Mouse (Mus musculus) lung, postnatal 4 days (tissue): ENCODE measurements around the gene Ugdh.

Source experiments
- DNase-seq, 2 experiments: peaks; one replicate each; pipeline ENCODE4 v3.0.0; 2021

The Ugdh gene

DNA sequence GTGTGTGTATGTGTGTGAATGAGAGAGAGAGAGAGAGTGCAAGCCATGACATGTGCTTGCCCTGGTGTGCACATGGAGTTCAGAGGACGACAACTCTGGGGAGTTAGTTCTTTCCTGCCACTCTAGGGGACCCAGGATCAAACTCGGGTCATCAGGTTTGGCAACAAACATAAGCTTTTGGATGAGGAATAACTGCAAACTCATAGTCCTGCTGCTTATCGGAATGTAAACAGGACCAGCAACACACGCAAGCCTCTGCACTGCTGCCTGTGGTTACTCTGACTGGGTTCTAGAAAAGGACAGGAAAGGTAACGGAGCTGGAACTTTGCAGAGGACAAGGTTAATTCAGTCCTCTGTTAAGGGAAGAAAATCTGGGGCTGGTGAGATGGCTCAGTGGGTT is 10.5 kb downstream of the Ugdh start:
- DNase-seq: no peak

DNA sequence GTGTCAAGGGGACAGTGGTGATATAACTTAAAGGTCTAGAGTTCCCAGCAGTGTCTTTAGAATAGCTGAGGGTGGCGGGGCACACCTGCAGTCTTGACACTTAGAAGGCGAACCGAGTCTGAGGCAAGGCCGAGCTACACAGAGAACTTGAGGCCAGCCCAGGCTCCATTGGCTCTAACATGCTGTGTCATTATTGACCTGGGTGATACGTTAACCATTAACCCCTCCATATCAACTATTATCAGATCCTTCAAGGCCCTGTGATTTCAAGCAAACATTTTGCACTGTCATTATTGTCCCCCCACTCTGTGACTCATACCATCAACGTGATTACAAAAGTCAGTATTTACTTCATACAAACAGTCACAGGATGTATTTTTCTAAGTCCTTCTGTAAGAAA is 11.5 kb downstream of the Ugdh start:
- DNase-seq: no peak

DNA sequence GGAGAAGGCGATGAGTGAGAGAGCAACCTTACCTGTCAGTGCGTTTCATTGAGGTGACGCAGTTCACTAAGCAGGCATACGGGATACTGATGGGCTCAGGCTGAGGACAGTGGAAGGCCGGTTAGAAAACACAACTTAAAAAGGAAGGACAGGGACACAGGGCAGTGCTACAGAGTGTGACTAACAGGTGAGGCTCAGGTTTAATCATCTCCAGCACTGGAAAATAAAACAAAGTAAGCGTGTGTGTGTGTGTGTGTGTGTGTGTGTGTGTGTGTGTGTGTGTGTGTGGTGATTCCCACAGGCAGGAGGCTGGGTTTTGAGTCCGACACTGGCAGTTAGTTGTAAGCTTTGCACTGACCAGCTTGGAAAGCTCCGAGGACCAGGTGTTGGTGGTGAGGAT is 12.9 kb downstream of the Ugdh start:
- no peak for DNase-seq

DNA sequence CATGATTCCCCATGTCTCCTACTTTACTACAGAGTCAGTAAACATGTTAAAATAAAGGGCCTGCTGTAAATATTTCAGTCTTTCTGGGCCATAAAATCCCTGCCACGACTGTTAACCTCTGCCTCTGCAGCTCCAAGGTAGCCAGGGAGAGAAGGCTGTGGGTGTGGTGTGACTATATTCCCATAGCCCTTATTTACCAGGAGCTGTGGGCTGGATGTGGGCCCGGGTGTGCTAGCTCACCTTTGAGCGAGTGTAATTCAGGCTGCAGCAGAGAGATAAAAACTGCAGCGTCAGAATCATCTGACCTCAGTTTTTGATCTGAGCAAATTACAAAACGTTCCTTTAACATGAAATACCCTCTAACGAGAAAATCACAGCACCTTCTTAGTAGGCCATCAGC is 14.9 kb downstream of the Ugdh start:
- peak in 1 of 2 experiments; percentile 7 for DNase-seq

DNA sequence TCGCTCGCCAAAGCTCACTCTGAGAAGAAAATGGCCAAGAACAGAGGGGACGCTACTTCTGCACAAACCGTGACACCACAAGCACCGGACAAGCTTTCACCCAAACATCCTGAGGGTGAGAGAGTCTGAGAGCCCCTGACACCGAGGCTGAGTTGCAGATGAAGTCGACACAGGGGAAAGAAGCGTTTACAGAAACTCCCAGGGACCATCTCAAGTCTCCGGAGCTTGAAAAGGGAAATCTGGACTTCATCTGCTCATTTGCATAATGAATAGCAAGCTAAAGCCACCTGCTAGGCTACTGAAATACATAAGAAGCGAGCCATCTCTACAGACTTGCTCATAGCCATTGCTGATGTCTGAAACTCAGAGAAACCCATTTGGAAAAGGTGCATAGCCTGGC is 16.6 kb downstream of the Ugdh start:
- DNase-seq: no peak

DNA sequence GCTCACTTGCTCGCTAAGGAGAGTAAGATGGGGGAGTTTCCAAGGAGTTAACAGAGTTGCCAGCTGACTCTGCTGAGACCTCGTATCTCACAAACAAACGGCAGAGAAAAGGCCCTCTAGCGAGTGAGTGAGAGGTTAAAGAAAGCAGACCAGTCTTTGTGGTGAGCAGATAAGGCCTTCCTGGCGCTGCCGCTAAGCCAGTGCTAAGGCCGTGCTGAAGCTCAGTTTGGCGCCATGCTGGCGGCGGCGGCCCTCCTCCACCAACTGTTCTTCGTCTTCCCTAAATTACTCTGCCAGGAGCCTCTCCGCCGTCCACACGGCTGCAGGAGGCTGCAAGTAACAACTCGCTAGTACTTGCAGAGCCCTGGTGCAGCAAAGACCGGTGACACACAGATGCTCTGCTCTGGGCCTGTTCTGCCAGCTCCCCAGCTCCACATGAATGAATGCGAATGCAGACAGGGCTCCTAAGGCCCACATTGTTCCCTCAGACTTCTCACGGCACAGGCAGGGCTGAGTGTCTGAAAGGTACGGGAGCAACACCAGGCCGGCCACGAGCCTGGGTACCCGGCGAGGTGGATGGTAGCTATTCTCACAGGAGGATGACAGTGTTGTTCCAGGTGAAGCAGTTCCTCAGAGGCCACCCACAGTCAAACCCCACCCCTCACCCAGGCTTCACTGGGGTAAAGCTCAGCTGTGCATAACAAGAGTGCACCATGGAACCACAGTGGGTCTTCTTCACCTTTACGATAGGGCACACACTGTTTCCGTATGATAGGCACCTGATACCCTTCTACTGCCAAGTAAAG is 19.9 kb downstream of the Ugdh start:
- DNase-seq: peak in 1 of 2 experiments; percentile 37

DNA sequence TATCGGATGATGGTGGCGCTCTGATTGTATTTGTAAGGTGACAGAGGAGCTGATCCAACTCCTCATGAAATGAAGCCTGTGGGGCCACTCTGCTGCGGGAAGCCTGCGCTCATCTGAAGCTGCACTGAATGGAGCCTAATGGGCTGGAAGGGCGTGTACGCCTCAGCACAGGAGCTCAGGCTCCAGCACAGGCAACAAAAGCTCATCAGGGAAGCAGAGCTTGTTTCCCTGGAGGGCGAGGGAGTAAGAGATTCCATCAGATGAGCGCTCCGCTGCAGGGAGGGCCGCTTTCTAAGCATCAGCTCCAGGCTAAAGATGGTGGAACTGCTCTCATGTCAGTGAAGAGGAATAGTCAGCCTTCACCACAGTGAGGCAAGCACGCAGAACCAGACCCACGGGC is 27.8 kb downstream of the Ugdh start:
- DNase-seq: no peak

DNA sequence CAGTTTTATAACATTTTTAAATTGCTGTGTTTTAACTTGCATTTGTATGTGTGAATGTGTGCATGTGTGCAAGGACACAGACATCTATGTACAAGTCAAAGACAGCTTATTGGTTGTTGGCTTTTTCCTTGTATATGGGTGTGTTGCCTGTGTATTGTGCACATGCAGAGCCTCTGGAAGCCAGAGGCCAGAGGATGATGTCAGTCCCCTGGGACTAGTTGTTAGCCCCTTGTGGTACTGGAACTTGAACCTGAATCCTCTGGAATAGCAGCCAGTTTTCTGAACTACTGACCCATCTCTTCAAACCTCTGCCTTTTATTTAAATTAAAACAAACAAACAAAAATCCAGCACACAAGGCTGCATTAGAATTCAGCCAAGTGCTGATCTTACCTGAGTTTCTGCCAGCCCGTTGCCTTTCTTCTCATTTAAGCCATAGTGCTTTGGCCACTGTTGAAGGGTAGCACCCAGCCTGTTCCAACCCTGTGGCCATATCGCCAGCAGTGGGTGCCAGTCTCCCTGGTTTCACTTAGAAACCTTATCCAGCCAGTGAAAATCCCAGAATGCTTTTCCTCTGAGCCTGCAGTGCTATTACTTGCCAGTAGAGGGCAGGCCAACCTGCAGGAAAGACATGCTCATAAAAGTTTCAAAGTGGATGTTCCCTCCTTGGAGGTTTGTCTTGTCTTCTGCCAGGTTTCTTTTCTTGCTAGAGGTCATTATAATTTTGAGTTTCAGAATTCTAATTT is 34.3 kb downstream of the Ugdh start:
- peak; percentile 77 to 89 for DNase-seq

DNA sequence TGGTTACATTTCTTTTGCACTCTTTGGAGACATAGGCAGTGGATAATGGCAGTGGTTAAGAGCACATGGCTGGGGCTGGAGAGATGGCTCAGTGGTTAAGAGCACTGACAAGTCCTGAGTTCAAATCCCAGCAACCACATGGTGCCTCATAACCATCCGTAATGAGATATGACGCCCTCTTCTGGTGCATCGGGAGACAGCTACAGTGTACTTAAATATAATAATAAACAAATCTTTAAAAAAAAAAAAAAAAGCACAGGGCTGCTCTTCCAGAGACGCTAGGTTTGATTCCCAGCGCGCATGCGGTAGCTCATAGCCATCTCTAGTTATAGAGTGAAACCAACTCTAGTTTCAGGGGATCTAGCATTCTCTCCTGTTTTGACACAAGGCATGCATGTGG is 41.3 kb downstream of the Ugdh start:
- no peak for DNase-seq

DNA sequence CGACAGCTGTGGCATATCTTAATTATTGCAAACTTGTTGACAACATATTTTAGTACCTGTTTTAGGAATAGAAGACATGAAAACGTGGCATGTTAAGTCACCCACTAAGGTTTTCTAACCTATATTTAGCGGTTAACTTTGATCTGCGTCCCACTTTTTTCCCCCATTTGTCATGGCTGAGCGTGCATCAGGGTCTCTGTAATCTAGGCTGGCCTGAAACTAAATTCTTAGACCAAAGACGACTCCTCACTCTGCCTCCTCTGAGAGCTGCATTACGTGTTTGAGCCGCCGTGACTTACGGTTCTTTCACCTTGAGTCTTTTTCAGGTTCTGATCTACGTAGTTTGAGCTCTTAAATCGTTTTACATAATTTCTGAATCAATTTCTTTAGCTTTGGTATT is 44.0 kb downstream of the Ugdh start:
- peak in 1 of 2 experiments; percentile 6 for DNase-seq

DNA sequence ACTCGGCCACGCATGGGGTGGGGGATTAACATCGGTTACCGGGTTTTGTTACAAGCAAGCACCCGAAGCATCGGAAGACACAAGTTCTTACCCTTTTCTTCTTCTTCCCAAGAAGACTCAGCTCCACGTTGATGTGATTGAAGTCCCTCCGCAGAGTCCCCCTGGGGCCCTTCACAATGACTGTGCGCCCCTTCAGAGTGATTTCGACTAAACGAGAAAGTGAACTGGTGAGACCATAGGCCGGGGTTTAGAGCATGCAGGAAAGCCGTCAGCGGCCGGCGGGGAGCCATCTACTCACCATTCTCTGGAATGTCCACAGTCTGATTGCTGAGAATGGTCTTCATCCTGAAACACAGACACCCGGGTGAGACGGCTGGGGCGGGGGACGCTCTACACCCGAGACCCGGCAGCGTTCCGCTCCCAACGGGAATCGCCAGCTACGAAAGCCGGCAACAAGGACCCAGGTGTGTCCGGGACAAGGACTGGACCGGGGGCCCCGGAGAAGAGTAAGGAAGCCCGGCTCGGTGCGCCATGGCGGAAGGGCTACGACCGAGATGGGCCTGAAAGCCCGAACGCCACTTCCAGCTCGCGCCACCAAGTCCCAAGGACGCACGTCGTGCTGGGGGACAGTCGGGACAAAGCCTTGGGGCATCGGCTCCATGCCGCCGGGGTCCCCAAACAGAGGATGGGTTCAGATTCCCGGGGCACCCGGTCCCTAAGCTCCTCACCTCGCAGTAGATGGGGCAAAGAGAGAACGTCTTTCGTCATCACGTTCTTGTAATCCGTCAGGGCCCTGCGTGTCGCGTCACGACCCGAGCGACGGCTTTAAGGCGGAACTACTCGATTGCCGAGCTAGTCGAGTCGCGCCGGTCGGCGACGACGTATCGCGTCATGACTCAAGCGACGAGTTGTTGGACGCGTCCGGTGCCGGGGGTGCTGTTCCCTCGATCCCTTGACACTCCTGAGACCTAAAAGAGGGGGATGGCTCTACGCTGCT is 44.8 kb downstream of the Ugdh start, which contains the start of the genes Rpl9 and Lias:
TSS of gene Rpl9 (minus strand) at position 797 of the 997 bp plus-strand sequence.
TSS of gene Lias (plus strand) at position 850 of the 997 bp plus-strand sequence.
- peak; percentile 99 for DNase-seq

DNA sequence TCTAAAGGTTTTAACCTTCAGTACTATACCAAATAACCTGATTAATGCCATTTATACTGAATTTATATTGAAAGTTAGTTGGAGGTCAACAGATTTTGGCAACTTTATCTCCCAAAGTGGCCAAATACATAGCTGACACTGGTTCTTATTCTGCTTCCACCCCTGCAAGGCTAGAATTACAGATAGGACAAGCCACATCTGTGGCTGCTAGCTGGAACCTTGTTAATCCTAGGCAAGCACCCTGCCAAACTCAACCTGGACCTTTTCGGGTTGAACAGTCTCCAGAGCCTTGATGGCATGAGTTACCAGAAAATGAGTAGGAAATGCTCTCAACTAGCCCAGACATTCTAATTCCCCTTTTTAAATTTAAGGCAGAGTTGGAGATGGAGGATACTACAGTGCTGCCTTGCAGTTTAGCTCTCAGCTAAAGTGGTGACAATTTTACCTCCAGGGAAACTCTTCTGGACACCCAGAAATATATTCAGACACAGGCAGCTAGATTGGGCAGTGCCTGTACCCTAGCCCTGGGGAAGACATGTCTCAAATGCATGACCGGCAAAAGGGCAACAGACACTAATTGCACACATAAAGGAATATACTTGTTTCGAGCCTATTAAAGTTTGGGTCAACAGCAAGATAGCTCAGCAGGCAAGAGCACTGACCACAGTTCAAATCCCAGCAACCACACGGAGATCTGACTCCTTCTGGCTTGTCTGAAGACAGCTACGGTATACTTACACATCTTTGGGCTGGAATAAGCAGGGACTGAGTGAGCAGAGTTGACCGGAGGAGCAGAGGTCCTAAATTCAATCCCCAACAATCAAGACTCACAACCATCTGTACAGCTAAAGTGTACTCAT is 48.5 kb downstream of the Ugdh start:
- DNase-seq: no peak

DNA sequence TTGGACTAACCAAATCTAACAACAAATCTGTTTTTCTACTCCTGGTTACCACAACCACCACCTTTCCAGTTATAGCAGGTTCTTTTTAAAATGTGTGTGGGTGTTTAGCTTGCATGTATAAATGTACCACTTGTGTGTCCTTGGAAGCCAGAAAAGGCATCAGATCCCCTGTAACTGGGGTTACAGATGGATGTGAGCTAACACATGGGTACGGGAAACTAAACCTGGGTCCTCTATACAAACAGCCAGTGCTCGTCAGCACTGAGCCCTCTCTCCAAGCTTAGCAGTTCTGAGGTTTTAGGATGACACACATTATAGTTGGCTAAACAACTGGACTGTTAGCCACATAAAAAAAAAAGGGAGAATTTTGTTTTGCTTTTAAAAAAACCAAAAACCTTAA is 50.0 kb downstream of the Ugdh start:
- no peak for DNase-seq

DNA sequence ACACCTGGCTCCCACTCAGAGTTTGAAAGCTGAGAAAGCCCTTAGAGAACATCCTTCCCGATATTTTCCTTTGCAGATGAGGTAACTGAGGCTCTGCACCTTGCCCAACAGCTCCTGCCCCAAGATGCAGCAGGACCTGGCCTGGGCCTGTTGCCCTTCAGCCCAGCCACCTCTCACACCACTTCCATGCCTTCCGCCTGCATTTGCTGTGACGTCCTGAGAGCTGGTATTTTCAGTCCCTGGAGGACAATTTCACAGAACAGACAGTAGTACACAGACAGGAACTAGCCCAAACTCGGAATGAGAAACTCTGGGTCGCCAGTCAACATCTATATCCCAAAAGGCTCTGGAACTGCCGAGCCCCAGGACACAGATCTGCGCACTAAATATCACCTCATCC is 61.0 kb downstream of the Ugdh start:
- DNase-seq: no peak

DNA sequence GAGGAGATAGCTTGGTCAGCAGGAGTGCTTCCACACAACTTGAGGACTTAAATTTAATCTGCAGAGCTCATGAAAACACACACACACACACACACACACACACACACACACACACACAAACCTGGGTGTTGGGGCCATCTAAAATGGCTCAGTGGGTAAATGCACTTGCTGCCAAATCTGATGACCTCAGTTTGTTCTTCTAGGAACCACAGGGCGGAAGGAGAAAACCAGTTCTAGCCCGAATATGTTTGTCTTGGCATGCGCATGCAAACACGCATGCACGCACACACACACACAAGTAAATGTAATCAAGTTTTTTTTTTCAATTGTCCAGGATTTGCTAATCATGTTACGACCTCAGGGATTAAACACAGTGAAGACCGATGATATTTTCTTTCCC is 64.2 kb downstream of the Ugdh start:
- DNase-seq: no peak

DNA sequence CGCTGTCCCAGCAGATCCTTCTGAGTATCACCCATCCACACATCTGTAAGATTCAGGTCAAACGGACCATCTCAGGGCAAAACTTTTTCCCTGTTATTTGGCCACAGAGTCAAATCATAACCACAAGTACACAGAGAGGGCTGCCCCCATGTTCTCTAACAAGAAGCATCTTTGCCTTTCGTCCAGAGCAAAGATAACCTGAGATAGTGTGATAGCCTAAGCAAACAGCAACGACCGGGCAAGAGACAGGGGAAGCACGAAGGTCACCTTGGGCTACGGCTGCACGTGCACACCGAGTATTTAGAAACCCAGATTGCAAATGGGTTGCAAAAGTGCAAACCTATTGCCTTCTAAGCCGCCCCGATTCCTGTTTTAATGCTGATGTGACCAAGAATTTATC is 67.9 kb downstream of the Ugdh start:
- DNase-seq: no peak
